In genomic region chr2:32514335-32514734, GRCm38 (mm10) we compare ENCODE assay signal across 10 mouse cellular contexts. TPM values are rescaled to one million over a fixed set of nuclear protein-coding genes. Genes with fewer than 3 reads are reported as not detected.
DNase-seq lines count a peak whose midpoint lies in the region; ATAC-seq and TF ChIP-seq lines count a peak whose summit lies in the region.
"Had no signal": no experiment of that assay in that cellular context is flagged by ENCODE, and none has a peak within 500 bp of the region (broad histone marks: within the 10 kb centered on the region; RNA-seq: fewer than 3 reads in every experiment).

No protein-coding gene starts in this region.

- no peak overlapping the region for H3K4me3 ChIP-seq in stomach, embryonic 15.5 days (replicated peaks)
- no peak overlapping the region for H3K4me3 ChIP-seq in stomach, postnatal 0 days (ENCODE audit: low read depth, low read length)
- no peak overlapping the region for H3K4me3 ChIP-seq in stomach, embryonic 16.5 days (replicated peaks; ENCODE audit: low read length)
- no peak overlapping the region for H3K4me3 ChIP-seq in thymus, adult 2 months (ENCODE audit: control insufficient read depth, insufficient read depth, low read length)
- H3K4me3 ChIP-seq in intestine, embryonic 15.5 days (replicated peaks) = no peak overlapping the region
- no peak overlapping the region for H3K4me3 ChIP-seq in midbrain, embryonic 16.5 days (ENCODE audit: low read depth, low read length)

- H3K4me2 ChIP-seq in stomach, embryonic 15.5 days = no peak overlapping the region
- no peak overlapping the region for H3K4me2 ChIP-seq in stomach, postnatal 0 days (replicated peaks; ENCODE audit: low read depth)
- H3K4me2 ChIP-seq in stomach, embryonic 16.5 days (ENCODE audit: low read depth, low read length) = no peak overlapping the region
- no peak overlapping the region for H3K4me2 ChIP-seq in intestine, embryonic 15.5 days (replicated peaks)
- H3K4me2 ChIP-seq in midbrain, embryonic 16.5 days (ENCODE audit: low read length) = no peak overlapping the region

- no peak for DNase-seq in stomach, postnatal 0 days (ENCODE audit: low spot score)
- peak; percentile 39 for DNase-seq in embryo, embryonic 11 days
- DNase-seq in kidney, postnatal 10 days = peak; percentile 72
- no peak for DNase-seq in thymus, adult 2 months
- DNase-seq: forebrain, postnatal 0 days had no signal

- H3K27ac ChIP-seq in stomach, embryonic 15.5 days = no peak overlapping the region
- H3K27ac ChIP-seq in stomach, postnatal 0 days (replicated peaks) = no peak overlapping the region
- H3K27ac ChIP-seq in stomach, embryonic 16.5 days (ENCODE audit: low read length) = no peak overlapping the region
- no peak overlapping the region for H3K27ac ChIP-seq in thymus, adult 2 months (ENCODE audit: control insufficient read depth, insufficient read depth, low read length)
- H3K27ac ChIP-seq in intestine, embryonic 15.5 days = no peak overlapping the region
- no peak overlapping the region for H3K27ac ChIP-seq in midbrain, embryonic 16.5 days (ENCODE audit: low read length)
- H3K27ac ChIP-seq: liver, embryonic 14.5 days had no signal

- no peak overlapping the region for H3K9ac ChIP-seq in stomach, embryonic 15.5 days
- H3K9ac ChIP-seq in stomach, postnatal 0 days (ENCODE audit: low read length) = no peak overlapping the region
- 0 out of 2 replicates have a peak overlapping the region, but pooled peaks have one; percentile 23 for H3K9ac ChIP-seq in stomach, embryonic 16.5 days (ENCODE audit: low read length)
- H3K9ac ChIP-seq in intestine, embryonic 15.5 days = no peak overlapping the region
- H3K9ac ChIP-seq in midbrain, embryonic 16.5 days (ENCODE audit: low read depth, low read length) = no peak overlapping the region
- H3K9ac ChIP-seq: forebrain, postnatal 0 days; liver, embryonic 14.5 days had no signal

- no peaks in the 10 kb centered on the region for H3K36me3 ChIP-seq in stomach, embryonic 15.5 days
- no peaks in the 10 kb centered on the region for H3K36me3 ChIP-seq in stomach, postnatal 0 days (ENCODE audit: control insufficient read depth, insufficient read depth, low read length)
- H3K36me3 ChIP-seq in stomach, embryonic 16.5 days (ENCODE audit: control insufficient read depth, insufficient read depth, low read length) = no peaks in the 10 kb centered on the region
- H3K36me3 ChIP-seq in thymus, adult 2 months (ENCODE audit: control insufficient read depth, insufficient read depth, low read length) = no peaks in the 10 kb centered on the region
- H3K36me3 ChIP-seq in intestine, embryonic 15.5 days = no peaks in the 10 kb centered on the region
- H3K36me3 ChIP-seq in midbrain, embryonic 16.5 days (ENCODE audit: control insufficient read depth, insufficient read depth, low read length) = no peaks in the 10 kb centered on the region

- H3K27me3 ChIP-seq in stomach, embryonic 15.5 days (replicated peaks) = no peaks in the 10 kb centered on the region
- no peaks in the 10 kb centered on the region for H3K27me3 ChIP-seq in stomach, postnatal 0 days (ENCODE audit: control insufficient read depth, insufficient read depth, low read length)
- H3K27me3 ChIP-seq in stomach, embryonic 16.5 days (ENCODE audit: control insufficient read depth, insufficient read depth, low read length) = no peaks in the 10 kb centered on the region
- no peaks in the 10 kb centered on the region for H3K27me3 ChIP-seq in thymus, adult 2 months (ENCODE audit: control insufficient read depth, insufficient read depth, low read length)
- no peaks in the 10 kb centered on the region for H3K27me3 ChIP-seq in intestine, embryonic 15.5 days (replicated peaks)
- no peaks in the 10 kb centered on the region for H3K27me3 ChIP-seq in midbrain, embryonic 16.5 days (ENCODE audit: control insufficient read depth, insufficient read depth, low read depth, low read length)

- peak; percentile 24; the same call in 1 of the 2 replicates for ATAC-seq in stomach, embryonic 15.5 days (ENCODE audit: insufficient read depth, low FRiP score, low read depth)
- ATAC-seq in stomach, postnatal 0 days (ENCODE audit: low FRiP score, low TSS enrichment) = no peak; the same call in 1 of the 2 replicates
- ATAC-seq in stomach, embryonic 16.5 days (ENCODE audit: insufficient read depth, low FRiP score) = no peak
- ATAC-seq in intestine, embryonic 15.5 days = no peak
- ATAC-seq in midbrain, embryonic 16.5 days = no peak
- ATAC-seq: forebrain, postnatal 0 days had no signal

- H3K4me1 ChIP-seq in stomach, embryonic 15.5 days = peaks cover 5% of the 10 kb centered on the region
- H3K4me1 ChIP-seq in stomach, postnatal 0 days (replicated peaks; ENCODE audit: control insufficient read depth, insufficient read depth) = peaks cover 6% of the 10 kb centered on the region; the same call in 1 of the 2 replicates
- peaks cover 15% of the 10 kb centered on the region for H3K4me1 ChIP-seq in stomach, embryonic 16.5 days (ENCODE audit: control insufficient read depth, insufficient read depth, low read length)
- H3K4me1 ChIP-seq in thymus, adult 2 months (replicated peaks; ENCODE audit: control insufficient read depth, insufficient read depth, low read length) = peaks cover 25% of the 10 kb centered on the region
- peaks cover 11% of the 10 kb centered on the region for H3K4me1 ChIP-seq in intestine, embryonic 15.5 days (replicated peaks)
- H3K4me1 ChIP-seq in midbrain, embryonic 16.5 days (ENCODE audit: control insufficient read depth, insufficient read depth, low read length) = no peaks in the 10 kb centered on the region

- WGBS in stomach, embryonic 15.5 days = 41% methylated on average over 6 of the region's 6 CpGs
- 45% methylated on average over 6 of the region's 6 CpGs for WGBS in stomach, postnatal 0 days
- WGBS in stomach, embryonic 16.5 days = 45% methylated on average over 6 of the region's 6 CpGs
- 11% methylated on average over 6 of the region's 6 CpGs for WGBS in thymus, adult 2 months
- 29% methylated on average over 6 of the region's 6 CpGs for WGBS in intestine, embryonic 15.5 days
- 62% methylated on average over 6 of the region's 6 CpGs for WGBS in midbrain, embryonic 16.5 days

- no peaks in the 10 kb centered on the region for H3K9me3 ChIP-seq in stomach, embryonic 15.5 days
- no peaks in the 10 kb centered on the region for H3K9me3 ChIP-seq in stomach, postnatal 0 days (ENCODE audit: control insufficient read depth, low read length)
- H3K9me3 ChIP-seq in stomach, embryonic 16.5 days (replicated peaks; ENCODE audit: control insufficient read depth, low read length) = no peaks in the 10 kb centered on the region
- no peaks in the 10 kb centered on the region for H3K9me3 ChIP-seq in intestine, embryonic 15.5 days
- no peaks in the 10 kb centered on the region for H3K9me3 ChIP-seq in midbrain, embryonic 16.5 days (replicated peaks; ENCODE audit: control insufficient read depth, low read length, poor library complexity, severe bottlenecking)

- no peak for TF ChIP-seq EP300 in stomach, postnatal 0 days (optimal IDR thresholded peaks at IDR 0.05)

- no peak for TF ChIP-seq CTCF in stomach, postnatal 0 days (IDR thresholded peaks at IDR 0.05; ENCODE audit: low read depth)
- TF ChIP-seq CTCF in thymus, adult 2 months (IDR thresholded peaks at IDR 0.05; ENCODE audit: borderline replicate concordance, control insufficient read depth, extremely low read depth, insufficient read depth, low read length, poor library complexity) = no peak

- no peak for TF ChIP-seq POLR2A in thymus, adult 2 months (IDR thresholded peaks at IDR 0.05; ENCODE audit: control insufficient read depth, extremely low read depth, insufficient read depth, low read length, poor library complexity)

RNA-seq across cellular contexts. Expression of gene Fam102a, which starts 20.8 kb away (rescaled TPM):
- polyA plus RNA-seq in stomach, embryonic 15.5 days (2015; fragmentation: Nextera tagmentation; extraction: Ambion mirVana) = 11.2 and 13.0 TPM in 2 replicates
- 16.6 and 20.2 TPM in 2 replicates for polyA plus RNA-seq in stomach, postnatal 0 days (2015; fragmentation: Nextera tagmentation; extraction: Ambion mirVana)
- polyA plus RNA-seq in stomach, embryonic 16.5 days (2015; fragmentation: Nextera tagmentation; extraction: Ambion mirVana) = 11.4 and 12.8 TPM in 2 replicates
- 57.4 and 66.7 TPM in 2 replicates for polyA plus RNA-seq in thymus, adult 2 months (2012; rRNA removed)
- 9.7 and 9.8 TPM in 2 replicates for polyA plus RNA-seq in intestine, embryonic 15.5 days (2015; fragmentation: Nextera tagmentation; extraction: Ambion mirVana)
- 5.0 and 5.9 TPM in 2 replicates for polyA plus RNA-seq in midbrain, embryonic 16.5 days (2015; fragmentation: Nextera tagmentation; extraction: Ambion mirVana)

RNA-seq across cellular contexts. Expression of gene Dpm2, which starts 56.3 kb away (rescaled TPM):
- 109 and 112 TPM in 2 replicates for polyA plus RNA-seq in stomach, embryonic 15.5 days (2015; fragmentation: Nextera tagmentation; extraction: Ambion mirVana)
- polyA plus RNA-seq in stomach, postnatal 0 days (2015; fragmentation: Nextera tagmentation; extraction: Ambion mirVana) = 87.5 and 91.8 TPM in 2 replicates
- polyA plus RNA-seq in stomach, embryonic 16.5 days (2015; fragmentation: Nextera tagmentation; extraction: Ambion mirVana) = 104 and 106 TPM in 2 replicates
- 158 and 173 TPM in 2 replicates for polyA plus RNA-seq in thymus, adult 2 months (2012; rRNA removed)
- polyA plus RNA-seq in intestine, embryonic 15.5 days (2015; fragmentation: Nextera tagmentation; extraction: Ambion mirVana) = 115 and 121 TPM in 2 replicates
- 136 TPM in 2 replicates for polyA plus RNA-seq in midbrain, embryonic 16.5 days (2015; fragmentation: Nextera tagmentation; extraction: Ambion mirVana)

Comparison
In these comparisons a context has a peak if more than half of its experiments do, and no peak if none do; other contexts are left out.
1. DNase-seq: peak in embryo, embryonic 11 days (single experiment) and kidney, postnatal 10 days (single experiment); none in stomach, postnatal 0 days (single experiment) and thymus, adult 2 months (single experiment).